Mouse (Mus musculus): ENCODE data around the gene Zfp664. TPM values are rescaled to one million over a fixed set of nuclear protein-coding genes. Genes with fewer than 3 reads are reported as not detected.

Zfp664 gene
- polyA plus RNA-seq, 1 experiment from 2014 or later, result 77.4 TPM

DNA sequence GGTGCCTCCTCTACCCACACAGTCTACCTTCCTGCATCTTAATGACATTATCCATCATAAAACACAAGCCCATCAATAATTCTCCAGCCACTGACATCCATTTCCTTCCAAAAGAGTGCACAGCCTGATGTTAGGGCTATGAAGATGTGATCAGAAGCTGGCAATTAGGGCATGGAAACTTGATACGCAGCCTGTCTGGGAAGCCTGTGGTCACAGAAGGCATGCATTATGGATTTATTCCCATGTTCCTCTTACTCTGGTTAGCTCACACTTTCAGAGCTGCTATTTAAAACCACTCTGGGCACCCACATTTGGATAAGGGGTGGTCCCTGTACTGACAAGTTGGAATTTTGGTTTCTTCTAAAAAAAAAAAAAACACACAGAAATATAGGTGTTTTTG, 15.5 kb upstream of the Zfp664 start:
- H3K9me3 ChIP-seq, result no peaks in the 10 kb centered on the region
- no peak for ATAC-seq
- H3K36me3 ChIP-seq, result no peaks in the 10 kb centered on the region
- no peak overlapping the region for H3K4me2 ChIP-seq (replicated peaks)
- H3K4me1 ChIP-seq (replicated peaks), result no peaks in the 10 kb centered on the region
- H3K9ac ChIP-seq, result no peak overlapping the region
- WGBS, result 78% methylated on average over 1 of the region's 1 CpGs
- no peak overlapping the region for H3K27ac ChIP-seq
- no peak overlapping the region for H3K4me3 ChIP-seq (replicated peaks)
- no peaks in the 10 kb centered on the region for H3K27me3 ChIP-seq (replicated peaks)

DNA sequence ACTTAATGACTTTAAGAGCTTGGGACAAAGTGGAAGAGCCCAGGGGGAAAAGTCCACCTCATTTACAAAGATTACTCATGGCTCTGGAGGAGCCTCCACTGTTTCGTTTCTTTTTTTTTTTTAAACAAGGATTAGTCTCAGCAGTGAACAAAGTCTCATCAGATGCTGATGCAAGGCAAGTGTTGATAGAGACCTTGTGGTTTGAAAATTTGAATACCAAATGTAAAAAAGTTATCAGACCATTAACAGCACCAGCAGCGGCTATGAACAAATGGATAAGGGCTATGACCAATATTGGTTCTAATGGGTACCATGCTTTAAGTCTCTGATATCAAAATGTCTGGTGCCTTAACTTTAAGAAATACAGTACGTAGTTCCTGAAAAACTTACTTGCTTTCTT, 13.5 kb upstream of the Zfp664 start:
- ATAC-seq, result no peak
- Histone ChIP-seq H3K4me3 (replicated peaks) (no peak overlapping the region), H3K9me3 (no peaks in the 10 kb centered on the region), H3K27ac (no peak overlapping the region), H3K9ac (no peak overlapping the region), H3K36me3 (no peaks in the 10 kb centered on the region), H3K4me2 (replicated peaks) (no peak overlapping the region), H3K4me1 (replicated peaks) (no peaks in the 10 kb centered on the region), H3K27me3 (replicated peaks) (no peaks in the 10 kb centered on the region)
- WGBS, result 80% methylated on average over 3 of the region's 3 CpGs

DNA sequence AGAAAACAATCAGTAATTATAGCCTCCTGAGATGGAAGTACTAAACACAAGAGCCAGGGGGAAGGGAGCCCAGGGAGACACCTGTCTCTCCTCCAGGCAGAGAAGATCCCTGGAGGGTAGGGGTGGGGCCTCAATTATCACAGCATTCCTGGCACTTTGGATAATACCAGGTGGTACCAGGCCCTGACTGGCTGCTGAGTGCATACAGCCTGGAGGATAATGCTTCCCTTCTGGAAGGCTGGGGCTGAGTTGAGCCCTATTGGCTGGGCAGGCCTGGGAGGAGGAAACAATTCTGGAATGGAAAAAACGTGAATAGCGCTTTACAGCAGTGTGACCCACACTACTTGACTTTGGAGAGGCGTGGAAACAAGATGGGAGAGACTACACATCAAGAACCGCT, 10.9 kb upstream of the Zfp664 start:
- Histone ChIP-seq H3K4me3 (replicated peaks) (no peak overlapping the region), H3K36me3 (no peaks in the 10 kb centered on the region), H3K27ac (no peak overlapping the region), H3K4me2 (replicated peaks) (no peak overlapping the region), H3K4me1 (replicated peaks) (no peaks in the 10 kb centered on the region), H3K9me3 (no peaks in the 10 kb centered on the region), H3K9ac (no peak overlapping the region), H3K27me3 (replicated peaks) (no peaks in the 10 kb centered on the region)
- no peak for ATAC-seq
- WGBS, result 61% methylated on average over 4 of the region's 4 CpGs

DNA sequence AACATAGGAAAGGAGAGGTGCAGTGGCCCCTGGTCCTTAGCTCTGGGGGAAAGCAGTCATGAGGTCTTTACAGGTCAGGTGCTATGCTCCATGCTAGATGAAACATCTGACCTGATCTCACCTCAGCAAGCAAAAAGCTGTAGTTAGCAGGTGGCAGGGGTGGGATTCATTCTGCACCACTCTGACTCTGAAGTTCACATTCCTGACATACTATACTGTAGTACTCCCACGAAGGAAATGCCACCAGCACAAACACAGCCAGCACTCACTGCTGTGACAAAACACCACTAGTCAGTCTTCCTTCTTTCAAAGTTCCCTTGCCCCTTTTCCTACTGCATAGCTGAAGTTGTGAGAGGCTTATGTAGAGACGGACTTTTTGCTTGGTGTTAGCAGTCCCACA, 10.2 kb upstream of the Zfp664 start:
- H3K27ac ChIP-seq, result no peak overlapping the region
- no peak overlapping the region for H3K9ac ChIP-seq
- H3K36me3 ChIP-seq, result no peaks in the 10 kb centered on the region
- ATAC-seq, result no peak
- H3K4me2 ChIP-seq (replicated peaks), result no peak overlapping the region
- H3K4me3 ChIP-seq (replicated peaks), result no peak overlapping the region
- no peaks in the 10 kb centered on the region for H3K9me3 ChIP-seq
- H3K27me3 ChIP-seq (replicated peaks), result no peaks in the 10 kb centered on the region
- H3K4me1 ChIP-seq (replicated peaks), result no peaks in the 10 kb centered on the region
- 29% methylated on average over 2 of the region's 2 CpGs for WGBS

DNA sequence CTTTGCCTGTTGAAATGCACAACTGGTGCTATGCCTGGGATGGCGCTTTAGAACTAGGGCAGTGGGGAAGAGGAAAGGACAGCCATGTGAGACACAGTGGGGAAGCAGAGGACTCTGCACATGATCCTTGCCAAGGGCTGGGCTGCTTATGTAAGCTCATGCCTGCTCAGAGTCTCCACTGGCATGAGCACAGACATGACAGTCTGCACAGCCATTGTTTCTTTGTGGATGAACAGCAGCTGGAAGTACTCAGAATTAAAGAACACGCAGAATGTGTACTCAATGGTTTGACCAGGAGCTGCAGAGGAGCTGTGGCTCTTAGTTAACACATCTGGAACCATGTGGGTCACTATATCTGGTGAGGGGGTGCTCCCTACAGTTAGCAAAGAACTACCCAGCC, 9.4 kb upstream of the Zfp664 start:
- Histone ChIP-seq H3K9me3 (no peaks in the 10 kb centered on the region), H3K4me1 (replicated peaks) (no peaks in the 10 kb centered on the region), H3K4me2 (replicated peaks) (no peak overlapping the region), H3K4me3 (replicated peaks) (no peak overlapping the region), H3K27me3 (replicated peaks) (no peaks in the 10 kb centered on the region), H3K36me3 (no peaks in the 10 kb centered on the region), H3K27ac (no peak overlapping the region), H3K9ac (no peak overlapping the region)
- 61% methylated on average over 2 of the region's 2 CpGs for WGBS
- ATAC-seq, result no peak

DNA sequence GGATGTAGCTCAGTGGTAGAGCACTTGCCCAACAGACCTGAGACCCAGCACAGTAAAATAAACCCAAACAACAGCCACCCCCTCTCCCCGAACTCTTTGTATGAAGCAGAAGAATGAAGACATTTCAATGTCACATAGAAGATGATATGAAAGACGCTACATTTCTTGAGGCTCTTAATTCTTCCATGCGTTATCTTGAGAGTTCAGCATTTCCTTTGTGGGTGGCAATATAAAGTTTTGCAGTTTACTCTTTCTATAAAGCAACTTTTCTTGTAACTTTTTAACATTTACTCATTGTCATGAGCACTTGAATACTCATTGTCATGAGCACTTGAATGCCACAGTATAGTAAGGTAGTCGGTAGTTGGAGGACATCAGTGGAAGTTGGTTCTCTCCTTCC, 8.3 kb upstream of the Zfp664 start:
- Histone ChIP-seq H3K4me1 (replicated peaks) (no peaks in the 10 kb centered on the region), H3K9ac (no peak overlapping the region), H3K27ac (no peak overlapping the region), H3K36me3 (no peaks in the 10 kb centered on the region), H3K4me2 (replicated peaks) (no peak overlapping the region), H3K9me3 (no peaks in the 10 kb centered on the region), H3K27me3 (replicated peaks) (0 out of 2 replicates have a peak, but pooled peaks cover 4% of the 10 kb centered on the region), H3K4me3 (replicated peaks) (no peak overlapping the region)
- no peak for ATAC-seq
- WGBS, result 96% methylated on average over 4 of the region's 4 CpGs

DNA sequence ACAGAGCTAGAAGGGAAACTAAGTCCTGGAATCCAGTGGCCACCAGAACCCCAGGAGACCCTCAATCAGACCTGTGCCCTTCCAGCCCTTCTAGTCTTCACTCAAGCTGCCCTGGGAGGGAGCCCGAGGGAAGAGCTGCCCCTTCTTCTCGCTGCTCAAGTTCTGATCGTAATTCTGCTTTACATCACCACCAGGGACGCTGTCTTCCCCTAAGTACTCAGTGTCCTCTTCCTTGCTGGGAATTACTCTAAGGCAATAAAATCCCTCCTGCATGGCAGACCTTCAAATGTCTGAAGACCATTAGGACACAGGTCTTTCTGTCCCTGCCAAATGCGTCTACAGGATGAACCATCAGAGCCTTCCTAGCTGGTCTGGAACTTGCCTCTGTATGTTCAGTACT, 2.5 kb upstream of the Zfp664 start:
- Histone ChIP-seq H3K27ac (no peak overlapping the region), H3K4me2 (replicated peaks) (no peak overlapping the region), H3K4me1 (replicated peaks) (peaks cover 12% of the 10 kb centered on the region; the same call in 1 of the 2 replicates), H3K9ac (no peak overlapping the region), H3K36me3 (no peaks in the 10 kb centered on the region), H3K4me3 (replicated peaks) (no peak overlapping the region), H3K27me3 (replicated peaks) (peaks cover 16% of the 10 kb centered on the region), H3K9me3 (no peaks in the 10 kb centered on the region)
- no peak for ATAC-seq
- 9% methylated on average over 5 of the region's 5 CpGs for WGBS

DNA sequence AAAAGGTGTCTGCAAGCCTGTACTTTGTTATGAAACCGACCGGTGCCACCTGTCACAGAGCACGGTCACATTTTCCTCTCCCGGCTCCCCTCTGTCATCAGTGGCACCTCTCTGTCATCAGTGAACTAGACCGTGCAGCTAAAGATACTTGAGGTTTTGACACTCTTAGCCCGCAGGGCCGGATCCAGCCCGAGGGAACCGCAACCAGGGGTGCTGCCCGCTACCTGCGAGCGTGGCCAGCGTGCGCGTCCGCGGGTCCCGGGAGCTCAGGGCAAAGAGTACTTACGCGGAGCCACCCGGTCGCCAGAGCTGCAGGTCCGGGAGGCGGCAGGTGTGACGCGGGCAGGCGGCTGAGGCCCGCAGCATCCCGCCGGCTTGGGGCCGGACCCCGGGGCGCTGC, 1.0 kb upstream of the Zfp664 start:
- H3K9me3 ChIP-seq, result no peaks in the 10 kb centered on the region
- H3K36me3 ChIP-seq, result no peaks in the 10 kb centered on the region
- H3K9ac ChIP-seq, result peak overlapping the region; percentile 44
- ATAC-seq, result no peak
- peak overlapping the region; percentile 98 for H3K4me3 ChIP-seq (replicated peaks)
- under 1% methylated on average over 33 of the region's 33 CpGs for WGBS
- H3K27ac ChIP-seq, result 0 out of 2 replicates have a peak overlapping the region, but pooled peaks have one; percentile 56
- peaks cover 12% of the 10 kb centered on the region; the same call in 1 of the 2 replicates for H3K4me1 ChIP-seq (replicated peaks)
- peak overlapping the region; percentile 98 for H3K4me2 ChIP-seq (replicated peaks)
- peaks cover 16% of the 10 kb centered on the region for H3K27me3 ChIP-seq (replicated peaks)

DNA sequence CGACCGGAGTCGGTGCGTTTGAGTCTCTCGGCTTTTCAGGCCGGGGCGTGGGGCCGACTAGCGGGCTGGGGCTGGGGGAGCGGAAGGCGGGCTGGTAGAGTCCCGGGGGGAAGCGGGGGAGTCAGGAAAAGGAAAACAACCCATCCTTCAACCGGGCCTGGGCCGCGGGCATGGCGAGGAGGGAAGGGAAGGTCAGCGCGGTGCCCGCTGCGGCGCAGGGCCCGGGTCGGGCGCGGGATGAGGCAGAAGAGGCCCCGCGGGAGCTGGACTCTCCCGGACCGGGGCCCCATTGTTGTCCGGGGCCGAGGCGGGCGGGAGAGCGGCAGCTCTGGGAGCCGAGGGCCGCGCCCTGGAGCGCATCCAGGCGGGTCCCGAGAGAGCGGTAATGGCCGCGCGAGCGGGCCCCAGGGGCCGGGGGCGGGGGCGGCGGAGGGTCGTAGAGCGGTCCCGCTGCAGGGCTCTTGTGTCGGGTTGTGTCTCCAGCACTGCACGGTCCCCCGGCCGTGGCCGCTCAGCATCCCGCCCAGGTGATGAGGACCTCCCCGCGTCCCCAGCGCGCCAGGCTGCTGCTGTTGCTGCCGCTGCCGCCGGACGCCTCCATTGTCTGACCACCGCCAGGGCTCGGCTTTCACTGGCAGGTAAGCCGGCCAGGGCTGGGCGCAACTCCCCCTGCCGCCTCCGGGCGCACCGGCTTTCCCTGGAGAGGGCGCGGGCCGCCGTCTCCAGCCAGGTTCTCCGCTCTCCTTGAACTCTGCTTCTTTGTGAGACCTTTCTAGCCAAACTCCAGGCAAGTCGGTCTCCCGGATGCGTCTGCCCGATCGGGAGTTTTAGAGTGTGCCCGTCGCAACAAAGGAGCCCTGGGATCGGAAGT, 615 bp downstream of the Zfp664 start:
- Histone ChIP-seq H3K4me1 (replicated peaks) (peaks cover 12% of the 10 kb centered on the region; the same call in 1 of the 2 replicates), H3K36me3 (no peaks in the 10 kb centered on the region), H3K4me3 (replicated peaks) (peak overlapping the region; percentile 98), H3K4me2 (replicated peaks) (peak overlapping the region; percentile 98), H3K27me3 (replicated peaks) (peaks cover 16% of the 10 kb centered on the region), H3K27ac (peak overlapping the region; percentile 91), H3K9me3 (no peaks in the 10 kb centered on the region), H3K9ac (peak overlapping the region; percentile 93)
- peak; percentile 68 for ATAC-seq
- under 1% methylated on average over 80 of the region's 88 CpGs for WGBS

DNA sequence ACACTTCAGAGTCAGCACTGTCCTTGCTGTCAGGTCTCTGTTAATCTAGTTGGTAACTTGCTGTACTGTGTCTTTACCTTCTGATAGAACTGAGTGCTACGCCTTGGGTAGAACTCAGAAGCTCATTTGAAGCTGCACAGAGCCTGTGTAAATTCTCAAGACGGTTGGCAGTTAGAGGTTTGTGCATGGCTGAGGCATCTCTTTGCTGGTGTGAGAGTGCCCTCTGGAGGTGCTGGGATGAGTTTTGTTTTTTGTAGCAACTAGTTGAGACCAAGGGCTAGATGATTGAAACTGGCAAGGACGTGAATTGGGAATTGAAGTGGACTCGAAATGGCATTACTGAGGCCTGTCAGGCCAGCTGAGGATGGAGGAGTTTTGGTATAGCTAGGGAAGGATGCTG, 6.5 kb downstream of the Zfp664 start:
- no peaks in the 10 kb centered on the region for H3K36me3 ChIP-seq
- no peak for ATAC-seq
- H3K4me1 ChIP-seq (replicated peaks), result peaks cover 28% of the 10 kb centered on the region
- H3K27me3 ChIP-seq (replicated peaks), result no peaks in the 10 kb centered on the region
- H3K9me3 ChIP-seq, result no peaks in the 10 kb centered on the region
- H3K9ac ChIP-seq, result no peak overlapping the region
- no peak overlapping the region for H3K27ac ChIP-seq
- no peak overlapping the region for H3K4me3 ChIP-seq (replicated peaks)
- WGBS, result 35% methylated on average over 4 of the region's 4 CpGs
- H3K4me2 ChIP-seq (replicated peaks), result no peak overlapping the region

DNA sequence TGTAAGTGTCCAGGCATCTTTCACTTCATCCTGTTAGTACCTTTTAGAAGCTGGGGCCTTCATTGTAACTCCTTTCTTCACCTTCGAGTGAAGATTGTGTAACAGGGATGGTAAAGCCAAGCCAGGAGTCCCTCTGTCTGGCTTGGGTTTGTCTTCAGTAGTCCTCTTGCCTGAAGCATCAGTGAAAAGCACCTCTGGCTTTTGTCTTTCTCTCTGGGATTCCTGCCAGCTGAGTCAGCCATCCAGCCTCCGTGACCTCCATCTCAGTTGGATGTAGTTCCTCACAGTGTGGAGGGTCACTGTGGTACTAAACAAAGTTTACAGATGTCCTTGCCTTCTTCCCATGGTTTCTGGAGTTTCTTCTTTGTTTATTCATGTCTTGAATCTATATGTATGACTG, 9.5 kb downstream of the Zfp664 start:
- Histone ChIP-seq H3K4me3 (replicated peaks) (no peak overlapping the region), H3K9ac (no peak overlapping the region), H3K9me3 (no peaks in the 10 kb centered on the region), H3K4me1 (replicated peaks) (peaks cover 23% of the 10 kb centered on the region), H3K27me3 (replicated peaks) (no peaks in the 10 kb centered on the region), H3K36me3 (peaks cover 7% of the 10 kb centered on the region), H3K27ac (no peak overlapping the region), H3K4me2 (replicated peaks) (no peak overlapping the region)
- 40% methylated on average over 2 of the region's 2 CpGs for WGBS
- ATAC-seq, result no peak

DNA sequence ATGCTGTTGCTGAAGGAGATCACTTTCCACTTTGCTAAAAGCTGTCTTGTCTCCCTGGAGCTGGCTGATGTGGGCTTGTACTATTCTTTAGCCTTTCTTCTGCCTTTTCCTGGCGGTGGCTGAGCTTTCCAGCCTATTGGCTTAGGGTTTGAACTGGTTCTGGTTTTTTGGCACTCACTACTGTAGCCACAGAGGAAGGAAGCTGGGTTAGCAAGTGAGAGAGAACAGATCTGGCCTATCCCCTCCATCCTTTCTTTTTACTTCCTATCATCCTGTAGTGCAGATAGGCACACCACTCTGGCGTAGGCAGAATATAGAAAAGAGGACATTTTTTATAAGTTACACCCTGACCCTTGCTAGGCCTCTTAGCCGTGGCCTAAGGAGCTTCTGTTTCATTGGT, 10.6 kb downstream of the Zfp664 start:
- Histone ChIP-seq H3K9ac (no peak overlapping the region), H3K36me3 (peaks cover 7% of the 10 kb centered on the region), H3K9me3 (no peaks in the 10 kb centered on the region), H3K4me2 (replicated peaks) (no peak overlapping the region), H3K27me3 (replicated peaks) (no peaks in the 10 kb centered on the region), H3K4me1 (replicated peaks) (peaks cover 26% of the 10 kb centered on the region), H3K27ac (no peak overlapping the region), H3K4me3 (replicated peaks) (no peak overlapping the region)
- 79% methylated on average over 3 of the region's 3 CpGs for WGBS
- ATAC-seq, result no peak

All from intestine, embryonic 15.5 days (tissue).